Mouse (Mus musculus): ENCODE results near the gene Atxn2.

GRCm38 (mm10) chr5:121822786-121823505 is 111.8 kb downstream of the Atxn2 start:
- TF ChIP-seq CTCF (IDR thresholded peaks at IDR 0.05; ENCODE audit: low read depth) (no peak), EP300 (IDR thresholded peaks at IDR 0.05; ENCODE audit: low read depth) (no peak)
